Mouse (Mus musculus) stomach, postnatal 0 days (tissue): ENCODE data around the gene Tulp2.

Experiments used
- CTCF ChIP-seq: IDR thresholded peaks from 2 replicates; pipeline ENCODE4 v1.5.1; 2016; ENCODE audit warnings: antibody characterized with exemption, low read depth, mild to moderate bottlenecking, moderate library complexity
- EP300 ChIP-seq: optimal IDR thresholded peaks from 2 replicates; pipeline ENCODE3; 2016; ENCODE audit warnings: antibody characterized with exemption

DNA sequence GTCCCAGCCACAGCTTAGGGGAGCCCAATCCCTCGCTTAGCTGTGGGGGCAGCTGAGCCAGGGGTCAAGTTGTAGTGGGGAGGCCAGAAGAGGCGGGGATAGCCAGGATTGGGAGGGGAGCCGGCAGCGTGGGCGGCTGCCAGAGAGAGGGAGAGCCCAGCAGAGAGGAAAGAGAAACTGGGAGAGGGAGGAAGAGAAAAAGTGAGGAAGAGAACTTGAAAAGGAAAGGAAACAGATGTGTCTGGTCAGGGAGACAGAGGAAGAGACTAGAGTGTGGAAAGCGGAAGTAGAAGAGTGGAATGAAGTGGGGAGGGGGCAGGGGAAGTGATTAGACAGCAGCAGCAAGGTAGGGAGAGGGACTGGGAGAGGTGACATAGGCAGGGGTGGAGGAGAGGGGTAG, 47.8 kb downstream of the Tulp2 start:
- TF ChIP-seq CTCF (no peak), EP300 (no peak)
